Mouse (Mus musculus) forebrain, embryonic 14.5 days (tissue): ENCODE measurements around the gene Ufc1. TPM values are rescaled to one million over a fixed set of nuclear protein-coding genes. Genes with fewer than 3 reads are reported as not detected.

ENCODE experiments used
- ATAC-seq: fragments of 200-750 bp; cut with Nextera tagmentation; 2 replicates; pipeline ENCODE4 v1.8.0; 2017; ENCODE audit warnings: mild to moderate bottlenecking, moderate library complexity
- DNase-seq: peaks from one replicate; pipeline ENCODE4 v3.0.0-alpha.2; 2015; ENCODE audit warnings: low spot score
- H3K27ac ChIP-seq: fragments of 300-500 bp; sonication (generic); 2 replicates; pipeline ENCODE4 v1.5.1; 2014; ENCODE audit warnings: low read depth, mild to moderate bottlenecking, control low read depth, low read length, moderate library complexity
- H3K27me3 ChIP-seq: fragments of 300-500 bp; sonication (generic); replicated peaks from 2 replicates; pipeline ENCODE4 v1.6.1; 2014; ENCODE audit warnings: low read length, control low read depth, mixed read lengths; ENCODE audit not compliant: control insufficient read depth, insufficient read depth
- H3K36me3 ChIP-seq: fragments of 300-500 bp; sonication (generic); 2 replicates; pipeline ENCODE4 v1.6.1; 2014; ENCODE audit warnings: low read length, control low read depth; ENCODE audit not compliant: control insufficient read depth, insufficient read depth
- H3K4me1 ChIP-seq: fragments of 300-500 bp; sonication (generic); 2 replicates; pipeline ENCODE4 v1.6.1; 2014; ENCODE audit warnings: antibody characterized with exemption, low read length, control low read depth; ENCODE audit not compliant: control insufficient read depth, insufficient read depth
- H3K4me2 ChIP-seq: fragments of 300-500 bp; sonication (generic); 2 replicates; pipeline ENCODE4 v1.6.1; 2014; ENCODE audit warnings: mild to moderate bottlenecking, control low read depth, low read length
- H3K4me3 ChIP-seq: fragments of 300-500 bp; sonication (generic); 2 replicates; pipeline ENCODE4 v1.5.1; 2014; ENCODE audit warnings: low read depth, low read length, control low read depth
- H3K9ac ChIP-seq: fragments of 300-500 bp; sonication (generic); 2 replicates; pipeline ENCODE4 v1.6.1; 2014; ENCODE audit warnings: mild to moderate bottlenecking, low read length, control low read depth, moderate library complexity
- H3K9me3 ChIP-seq: fragments of 300-500 bp; sonication (generic); replicated peaks from 2 replicates; pipeline ENCODE4 v1.6.1; 2016; ENCODE audit warnings: low read length, control low read depth, mixed read lengths; ENCODE audit not compliant: control insufficient read depth
- WGBS: fragments of 180-500 bp; shearing (Covaris S2); extraction: QIAGEN DNeasy Blood & Tissue Kit; methylation state at CpG from one replicate; pipeline ENCODE4 v1.1.7; 2014; 5-methylcytosine and 5-hydroxymethylcytosine counted together
- polyA plus RNA-seq: library from polyadenylated mRNA; unstranded; fragments of >200 nt; fragmentation: Nextera tagmentation; extraction: Ambion mirVana; gene quantifications from 2 replicates; pipeline ENCODE4 v1.2.1, GENCODE M21; 2014

Gene Ufc1
- polyA plus RNA-seq, 1 experiment from 2014 or later: 127 TPM

DNA sequence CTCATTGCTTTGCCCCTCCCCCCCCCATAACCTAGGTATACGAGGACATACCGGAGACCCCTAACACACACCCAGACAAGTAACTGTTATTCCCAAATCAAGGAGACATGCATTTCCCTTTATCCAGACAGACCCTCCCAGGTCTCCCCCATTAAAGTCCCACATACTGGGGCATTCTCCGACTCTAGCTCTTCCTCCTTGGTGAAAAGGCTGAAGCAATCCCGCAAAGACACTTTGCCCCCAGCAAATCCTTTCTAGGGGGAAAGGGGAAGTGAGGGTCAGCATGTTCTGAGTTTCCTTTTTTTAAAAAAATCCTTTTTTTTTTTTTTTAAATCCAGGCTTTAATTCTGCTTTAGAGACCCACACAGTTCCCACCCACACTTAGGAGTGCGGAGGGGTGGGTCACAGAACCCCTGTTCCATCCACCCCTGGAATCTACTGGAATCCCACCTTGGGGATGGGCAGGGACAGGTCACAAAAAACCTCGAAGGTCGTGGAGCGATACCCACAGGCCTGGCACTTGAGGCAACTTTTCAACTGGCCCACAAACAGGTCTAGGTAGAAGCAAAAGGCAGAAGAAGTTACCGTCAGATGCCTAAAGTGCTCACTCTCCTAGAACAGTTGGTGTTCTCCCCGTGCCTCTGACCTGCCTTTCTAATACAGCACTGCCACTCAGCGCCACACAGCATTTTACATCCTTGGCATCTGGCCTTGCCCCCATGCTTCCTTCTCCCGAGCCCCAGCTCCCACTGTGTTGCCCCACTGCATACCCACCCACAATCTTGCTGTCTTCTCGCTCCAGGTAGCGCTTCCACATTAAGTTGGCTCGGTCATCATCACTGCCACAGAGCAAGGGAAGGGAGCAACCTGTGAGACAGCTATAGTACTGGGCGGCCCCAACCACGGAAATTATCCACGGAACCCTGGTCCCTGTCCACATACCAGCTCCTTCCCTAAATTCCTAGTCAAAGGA lies 11.3 kb downstream of the Ufc1 start:
- H3K4me3 ChIP-seq: no peak overlapping the region
- H3K4me1 ChIP-seq: peaks cover 20% of the 10 kb centered on the region
- no peak overlapping the region for H3K27ac ChIP-seq
- DNase-seq: no peak
- H3K36me3 ChIP-seq: peaks cover 52% of the 10 kb centered on the region
- H3K27me3 ChIP-seq: no peaks in the 10 kb centered on the region
- no peak overlapping the region for H3K4me2 ChIP-seq
- 91% methylated on average over 18 of the region's 18 CpGs for WGBS
- ATAC-seq: no peak
- H3K9ac ChIP-seq: no peak overlapping the region
- no peaks in the 10 kb centered on the region for H3K9me3 ChIP-seq

DNA sequence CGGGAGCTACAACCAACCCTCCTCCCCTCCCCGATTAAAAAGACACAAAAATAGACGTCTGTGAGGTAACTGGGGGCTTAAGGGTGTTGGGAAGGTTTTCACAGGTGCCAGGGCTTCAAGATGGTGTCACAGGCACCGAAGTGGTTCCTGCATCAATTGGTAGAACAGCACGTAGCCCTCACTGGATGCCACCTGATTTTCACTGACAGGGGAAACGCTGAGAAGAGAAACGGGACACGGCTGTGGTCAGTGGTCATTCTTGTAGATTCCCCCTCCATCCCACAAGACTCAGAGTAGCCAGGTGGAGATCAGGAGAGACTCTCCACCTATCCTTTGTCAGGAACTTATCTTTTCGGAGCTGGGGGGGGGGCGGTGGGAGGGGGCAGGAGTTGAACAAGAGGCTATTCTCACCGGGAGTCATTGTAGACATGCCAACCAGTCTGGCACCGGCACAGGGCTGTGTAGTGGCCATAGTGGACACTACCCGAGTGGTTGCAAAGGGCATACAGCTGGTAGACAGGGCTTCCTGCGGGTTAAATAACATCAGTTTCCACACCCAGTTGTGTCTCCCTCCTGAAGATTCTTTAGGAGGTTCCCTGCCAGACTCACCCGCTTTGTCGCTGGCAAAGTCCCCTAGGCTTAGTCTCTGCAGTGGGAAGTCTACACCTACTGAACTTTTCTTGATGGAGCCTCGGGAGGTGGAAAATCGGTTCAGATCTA lies 12.6 kb downstream of the Ufc1 start:
- Histone ChIP-seq H3K9ac (no peak overlapping the region), H3K27ac (no peak overlapping the region), H3K4me2 (no peak overlapping the region; the same call in 1 of the 2 replicates), H3K4me3 (no peak overlapping the region), H3K27me3 (no peaks in the 10 kb centered on the region), H3K4me1 (peaks cover 20% of the 10 kb centered on the region), H3K9me3 (no peaks in the 10 kb centered on the region), H3K36me3 (peaks cover 62% of the 10 kb centered on the region)
- no peak for DNase-seq
- WGBS: 78% methylated on average over 18 of the region's 18 CpGs
- ATAC-seq: no peak

DNA sequence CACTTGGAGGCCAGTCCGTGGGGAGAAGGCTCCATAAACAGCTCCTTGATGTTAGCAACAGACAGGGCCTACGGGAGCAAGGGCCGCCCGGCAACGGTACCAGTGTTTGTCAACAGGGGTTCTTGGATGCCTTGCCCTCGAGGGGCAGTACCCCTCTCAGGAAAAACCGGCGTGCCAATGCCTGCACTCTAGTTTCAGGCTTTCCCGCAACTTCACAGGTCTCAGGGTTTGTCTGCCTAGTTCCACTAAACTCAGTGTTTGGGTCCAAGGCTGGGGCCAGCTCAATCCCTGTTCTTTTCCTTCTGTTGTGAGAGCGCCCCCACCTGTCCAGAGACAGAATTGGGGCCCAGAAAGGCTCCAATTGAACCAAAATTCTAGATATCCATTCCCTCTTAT lies 13.3 kb downstream of the Ufc1 start:
- Histone ChIP-seq H3K36me3 (peaks cover 67% of the 10 kb centered on the region), H3K9me3 (no peaks in the 10 kb centered on the region), H3K27ac (peak overlapping the region; percentile 49), H3K4me1 (peaks cover 13% of the 10 kb centered on the region), H3K27me3 (no peaks in the 10 kb centered on the region), H3K4me2 (peak overlapping the region; percentile 83), H3K9ac (peak overlapping the region; percentile 48), H3K4me3 (peak overlapping the region; percentile 58)
- under 1% methylated on average over 10 of the region's 10 CpGs for WGBS
- ATAC-seq: peak; percentile 42
- peak; percentile 69 for DNase-seq

DNA sequence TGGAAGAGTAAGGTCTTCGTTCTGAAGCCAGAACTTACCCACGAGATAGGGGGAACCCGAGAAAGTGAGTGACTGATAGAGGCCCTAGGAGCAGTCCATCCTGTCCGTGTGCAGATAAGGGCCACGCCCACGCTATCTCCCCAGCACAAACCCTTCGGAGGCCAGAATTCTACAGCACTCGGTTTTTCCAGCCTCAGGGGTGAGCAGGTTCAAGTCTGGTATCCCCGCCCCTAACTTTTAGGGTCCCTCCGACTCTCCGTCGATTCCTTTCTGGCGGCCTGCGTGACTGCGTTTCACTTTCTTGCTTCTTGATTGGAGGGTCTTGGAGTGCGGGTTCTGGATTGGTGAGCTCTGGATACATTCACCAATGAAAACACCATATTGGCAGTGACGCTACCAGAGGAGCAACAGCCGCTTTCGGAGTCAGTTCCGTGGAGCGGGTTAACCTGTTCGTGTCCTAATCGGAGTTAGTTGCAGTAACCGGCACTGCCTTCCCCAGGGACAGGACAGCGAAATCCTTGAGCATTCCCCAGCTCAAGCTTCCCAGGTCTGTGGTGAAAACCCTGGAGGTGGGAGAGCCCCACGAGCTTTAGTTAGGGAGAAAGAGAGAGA lies 13.8 kb downstream of the Ufc1 start, which contains the start of gene Ppox:
Gene Ppox (minus strand): TSS at position 271 of the 612 bp plus-strand sequence.
- Histone ChIP-seq H3K36me3 (peaks cover 67% of the 10 kb centered on the region), H3K9ac (peak within 1 kb of the TSS; percentile 73), H3K27ac (peak within 1 kb of the TSS; percentile 49), H3K4me3 (peak within 1 kb of the TSS; percentile 58), H3K4me1 (peaks cover 11% of the 10 kb centered on the region), H3K27me3 (no peaks in the 10 kb centered on the region), H3K4me2 (peak within 1 kb of the TSS; percentile 83), H3K9me3 (no peaks in the 10 kb centered on the region)
- ATAC-seq (peak; percentile 99), DNase-seq (peak; percentile 99)
- under 1% methylated on average over 26 of the region's 26 CpGs for whole genome bisulfite sequencing

DNA sequence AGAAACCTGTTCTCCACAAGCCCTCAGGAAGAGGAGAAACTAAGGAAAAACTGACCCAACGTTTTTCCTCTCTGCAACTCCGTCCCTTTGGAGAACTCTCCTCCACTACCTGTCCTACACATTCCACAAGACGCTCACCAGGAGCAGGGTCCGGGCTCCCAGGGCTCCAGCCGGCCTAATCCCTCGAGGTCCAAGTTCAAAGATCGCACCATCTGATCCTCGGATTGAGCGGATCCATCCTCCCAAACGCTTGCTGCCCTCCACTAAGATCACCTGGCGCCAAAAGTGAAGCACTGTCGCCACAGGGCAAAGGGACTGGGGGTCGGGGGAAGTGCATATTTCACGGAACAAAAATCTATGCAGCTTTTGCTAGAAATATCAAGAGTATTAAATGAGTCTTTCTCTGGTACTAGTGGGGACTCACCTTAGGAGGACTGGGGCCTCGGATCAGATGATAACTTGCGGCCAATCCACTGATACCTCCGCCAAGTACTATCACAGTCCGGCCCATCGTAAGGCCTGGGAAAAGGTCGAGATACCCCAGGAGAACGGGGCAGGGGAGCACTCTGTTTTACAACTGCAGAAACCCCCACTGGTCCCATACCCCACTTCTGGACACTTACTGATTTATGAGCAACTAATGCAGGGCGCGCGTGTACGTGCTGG lies 14.4 kb downstream of the Ufc1 start:
- peaks cover 11% of the 10 kb centered on the region for H3K4me1 ChIP-seq

DNA sequence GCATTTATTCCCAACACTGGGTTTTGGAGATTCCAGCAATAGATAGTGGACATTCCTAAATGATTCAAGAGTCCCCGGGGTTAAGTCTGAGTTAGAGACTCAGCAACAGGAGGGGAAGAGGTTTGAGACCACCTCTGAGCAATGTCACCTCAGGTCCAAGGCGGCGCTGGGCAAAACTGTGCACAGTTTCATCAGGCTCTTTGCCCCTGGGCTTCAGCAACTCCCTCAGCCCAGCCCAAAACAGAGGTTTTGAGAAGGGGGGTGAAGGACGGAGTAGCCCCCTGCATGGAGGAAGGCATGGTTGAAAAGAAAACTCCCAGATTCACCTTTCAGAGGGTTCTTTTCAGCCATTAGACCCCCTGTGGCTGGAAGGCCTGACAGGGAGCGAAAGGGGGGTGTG lies 15.1 kb downstream of the Ufc1 start:
- Histone ChIP-seq H3K9me3 (no peaks in the 10 kb centered on the region), H3K9ac (peak overlapping the region; percentile 73; the same call in 1 of the 2 replicates), H3K4me3 (peak overlapping the region; percentile 58), H3K27ac (no peak overlapping the region), H3K4me1 (peaks cover 11% of the 10 kb centered on the region), H3K36me3 (peaks cover 67% of the 10 kb centered on the region), H3K4me2 (peak overlapping the region; percentile 83), H3K27me3 (no peaks in the 10 kb centered on the region)
- DNase-seq: no peak
- ATAC-seq: no peak
- 55% methylated on average over 5 of the region's 5 CpGs for WGBS

More for the DNA sequence above, 14.4 kb downstream of the Ufc1 start:
- H3K4me2 ChIP-seq: peak overlapping the region; percentile 83
- peaks cover 67% of the 10 kb centered on the region for H3K36me3 ChIP-seq
- no peaks in the 10 kb centered on the region for H3K9me3 ChIP-seq
- ATAC-seq: no peak
- peak overlapping the region; percentile 58 for H3K4me3 ChIP-seq
- peak overlapping the region; percentile 73 for H3K9ac ChIP-seq
- no peaks in the 10 kb centered on the region for H3K27me3 ChIP-seq
- 1% methylated on average over 25 of the region's 25 CpGs for WGBS
- no peak overlapping the region for H3K27ac ChIP-seq
- DNase-seq: no peak

DNA sequence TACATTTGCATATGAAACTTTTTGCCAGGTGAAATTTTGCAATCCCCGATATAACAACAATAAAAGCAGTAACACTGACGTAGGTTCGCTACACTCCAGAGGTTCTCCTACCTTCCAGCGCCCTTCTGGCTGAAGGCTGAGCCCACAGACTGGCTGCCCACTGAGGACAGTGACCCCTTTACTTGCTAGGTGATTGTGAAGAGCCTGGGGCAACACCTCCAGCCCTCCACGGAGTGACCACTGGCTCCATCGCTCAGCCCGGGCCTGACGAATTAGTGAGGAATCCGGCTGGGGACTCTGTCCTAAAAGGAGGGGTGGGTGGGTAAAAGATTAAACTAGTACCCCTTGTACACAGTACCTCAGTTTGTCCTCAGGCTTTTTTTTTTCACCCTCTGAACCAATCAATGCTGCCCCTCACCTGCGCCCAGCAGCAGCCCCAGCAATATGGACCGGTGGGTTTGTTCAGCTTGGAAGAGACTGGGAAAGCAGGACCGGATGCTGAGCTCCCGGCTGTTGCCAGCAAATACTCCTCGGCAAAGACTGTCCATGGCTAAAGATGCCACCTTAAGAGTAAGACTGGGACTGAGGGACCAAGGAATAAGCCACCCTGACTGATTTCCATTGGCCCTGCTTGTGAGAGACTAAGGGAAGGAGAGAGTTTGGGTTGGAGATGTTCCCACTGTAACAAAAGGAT lies 15.7 kb downstream of the Ufc1 start:
- 89% methylated on average over 14 of the region's 14 CpGs for WGBS
- peaks cover 67% of the 10 kb centered on the region for H3K36me3 ChIP-seq
- no peak for DNase-seq
- H3K9me3 ChIP-seq: no peaks in the 10 kb centered on the region
- no peak overlapping the region for H3K9ac ChIP-seq
- no peak overlapping the region for H3K4me3 ChIP-seq
- no peak overlapping the region for H3K4me2 ChIP-seq
- ATAC-seq: no peak
- H3K27ac ChIP-seq: no peak overlapping the region
- H3K27me3 ChIP-seq: no peaks in the 10 kb centered on the region
- H3K4me1 ChIP-seq: peaks cover 11% of the 10 kb centered on the region

DNA sequence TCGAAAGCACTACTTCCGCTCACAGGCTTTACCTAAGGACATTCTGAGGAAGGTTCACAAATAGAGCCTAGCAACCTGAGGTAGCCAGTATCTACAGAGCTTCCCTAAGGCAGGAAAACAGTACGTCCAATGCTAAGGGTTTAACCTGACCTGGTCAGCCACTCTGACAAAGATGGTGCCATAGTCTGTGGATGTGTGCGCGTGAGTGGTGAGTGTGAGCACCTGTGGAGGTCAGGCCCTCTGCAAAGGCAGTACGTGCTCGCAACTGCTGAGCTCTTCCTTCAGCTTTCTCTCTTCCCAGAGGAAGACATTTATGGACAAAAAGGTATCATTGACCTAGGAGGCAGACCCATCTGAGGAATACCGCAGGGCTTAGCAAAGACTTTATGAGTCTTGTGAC lies 16.4 kb downstream of the Ufc1 start:
- Histone ChIP-seq H3K4me2 (no peak overlapping the region), H3K4me3 (no peak overlapping the region), H3K27me3 (no peaks in the 10 kb centered on the region), H3K4me1 (peaks cover 11% of the 10 kb centered on the region), H3K27ac (no peak overlapping the region), H3K9ac (no peak overlapping the region), H3K36me3 (peaks cover 67% of the 10 kb centered on the region), H3K9me3 (no peaks in the 10 kb centered on the region)
- DNase-seq (no peak), ATAC-seq (no peak)
- WGBS: 92% methylated on average over 8 of the region's 8 CpGs
